Comparison of ENCODE assay signal across 8 mouse cellular contexts in the genomic region with DNA sequence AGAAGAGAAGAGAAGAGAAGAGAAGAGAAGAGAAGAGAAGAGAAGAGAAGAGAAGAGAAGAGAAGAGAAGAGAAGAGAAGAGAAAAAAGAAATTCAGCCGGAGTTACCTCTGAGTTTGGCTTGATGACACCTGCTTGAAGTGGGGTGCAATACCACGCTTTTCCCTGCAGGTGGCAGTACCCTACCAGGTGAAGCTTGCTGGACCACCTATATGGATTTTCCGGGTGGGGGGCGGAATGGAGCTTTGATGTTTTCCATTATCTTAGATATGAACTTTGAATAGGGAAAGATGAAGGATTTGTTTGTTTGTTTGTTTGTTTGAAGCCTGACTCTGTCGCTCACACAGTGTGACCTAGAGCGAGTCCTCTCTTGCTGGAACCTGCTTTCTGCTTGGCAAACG. TPM values are rescaled to one million over a fixed set of nuclear protein-coding genes. Genes with fewer than 3 reads are reported as not detected.
DNase-seq lines count a peak whose midpoint lies in the region; ATAC-seq and TF ChIP-seq lines count a peak whose summit lies in the region.

No protein-coding gene starts in this region.

- no peak for ATAC-seq in liver, embryonic 11.5 days (replicated peaks; ENCODE audit: low FRiP score)
- no peak for ATAC-seq in megakaryocyte-erythroid progenitor cell, adult 5-6 weeks (replicated peaks; ENCODE audit: low FRiP score, low TSS enrichment, poor library complexity, severe bottlenecking)

- H3K27me3 ChIP-seq in liver, embryonic 11.5 days (replicated peaks; ENCODE audit: control insufficient read depth, insufficient read depth, low read length): no peaks in the 10 kb centered on the region
- H3K27me3 ChIP-seq in limb, embryonic 10.5 days (ENCODE audit: low read depth, poor library complexity, severe bottlenecking): 0 out of 2 replicates have a peak, but pooled peaks cover 6% of the 10 kb centered on the region

- H3K36me3 ChIP-seq in liver, embryonic 11.5 days (ENCODE audit: control insufficient read depth, insufficient read depth, low read length): no peaks in the 10 kb centered on the region
- no peaks in the 10 kb centered on the region for H3K36me3 ChIP-seq in limb, embryonic 10.5 days

- no peak overlapping the region for H3K9ac ChIP-seq in liver, embryonic 11.5 days (ENCODE audit: low read depth, low read length)

- no peak overlapping the region for H3K4me3 ChIP-seq in liver, embryonic 11.5 days (ENCODE audit: low read depth, low read length)
- H3K4me3 ChIP-seq in limb, embryonic 10.5 days: no peak overlapping the region

- TF ChIP-seq CTCF in brain, embryonic 14.5 days (IDR thresholded peaks at IDR 0.05; ENCODE audit: borderline replicate concordance, extremely low read depth, insufficient read depth, insufficient read length): peak; percentile 80

- WGBS in liver, embryonic 11.5 days: 54% methylated on average over 7 of the region's 7 CpGs
- WGBS in limb, embryonic 10.5 days: 59% methylated on average over 7 of the region's 7 CpGs

- no peak overlapping the region for H3K4me2 ChIP-seq in liver, embryonic 11.5 days

- H3K27ac ChIP-seq in liver, embryonic 11.5 days (ENCODE audit: low read depth, low read length): no peak overlapping the region
- no peak overlapping the region for H3K27ac ChIP-seq in limb, embryonic 10.5 days

- no peak for TF ChIP-seq POLR2A in brain, embryonic 14.5 days (IDR thresholded peaks at IDR 0.05; ENCODE audit: borderline replicate concordance, extremely low read depth, insufficient read depth, insufficient read length, poor library complexity, severe bottlenecking)

- H3K9me3 ChIP-seq in liver, embryonic 11.5 days (ENCODE audit: control insufficient read depth, low read length): no peaks in the 10 kb centered on the region
- no peaks in the 10 kb centered on the region for H3K9me3 ChIP-seq in limb, embryonic 10.5 days (replicated peaks)

- peaks cover 15% of the 10 kb centered on the region for H3K4me1 ChIP-seq in liver, embryonic 11.5 days (replicated peaks; ENCODE audit: control insufficient read depth, insufficient read depth, low read length)
- H3K4me1 ChIP-seq in limb, embryonic 10.5 days: no peaks in the 10 kb centered on the region

- DNase-seq in cerebellum, adult 18-20 months: peak; percentile 58 to 61
- no peak for DNase-seq in cerebellum, adult 11-12 months
- DNase-seq in liver: peak; percentile 71
- no peak for DNase-seq in liver, embryonic 11.5 days (ENCODE audit: low spot score)
- DNase-seq in brain, embryonic 14.5 days (ENCODE audit: low read depth): peak; percentile 56
- DNase-seq in limb, embryonic 10.5 days (ENCODE audit: low spot score): peak; percentile 45
- peak; percentile 60 for DNase-seq in thymus, postnatal 0 days (ENCODE audit: low spot score)

RNA-seq across cellular contexts. Expression of a gene that starts 14.6 kb away (rescaled TPM):
- 232 and 242 TPM in 2 replicates for polyA plus RNA-seq in liver, embryonic 11.5 days (2014; fragmentation: Nextera tagmentation; extraction: Ambion mirVana)
- 0.90 and 0.97 TPM in 2 replicates for polyA plus RNA-seq in brain, embryonic 14.5 days (2012; rRNA removed)
- 9.1 and 14.2 TPM in 2 replicates for polyA plus RNA-seq in limb, embryonic 10.5 days (2016; fragmentation: Nextera tagmentation; extraction: Ambion mirVana)
- 3.8 and 4.1 TPM in 2 replicates for polyA plus RNA-seq in thymus, postnatal 0 days (2015; fragmentation: Nextera tagmentation; extraction: Ambion mirVana)
- 36.4 and 47.4 TPM in 2 replicates for total RNA-seq in megakaryocyte-erythroid progenitor cell, adult 5-6 weeks (2014; fragmentation: Nextera tagmentation)
- total RNA-seq in megakaryocyte-erythroid progenitor cell, adult 5-6 weeks (2017): 7.4 and 30.9 TPM in 2 replicates

Comparison
In these comparisons a context has a peak if more than half of its experiments do, and no peak if none do; other contexts are left out.
1. DNase-seq: peak in cerebellum, adult 18-20 months (2 of 2), liver (single experiment), brain, embryonic 14.5 days (single experiment), limb, embryonic 10.5 days (single experiment) and thymus, postnatal 0 days (single experiment); none in cerebellum, adult 11-12 months (single experiment) and liver, embryonic 11.5 days (single experiment).
2. RNA of a gene that starts 14.6 kb away (polyA plus RNA-seq): 232 to 242 TPM in liver, embryonic 11.5 days; 9.1 to 14.2 TPM in limb, embryonic 10.5 days, 3.8 to 4.1 TPM in thymus, postnatal 0 days and 0.90 to 0.97 TPM in brain, embryonic 14.5 days; every median in the first group is over 10 times any median in the second.